Mouse (Mus musculus) hematopoietic stem cell, adult 5-6 weeks (primary cell): ENCODE data around the gene Smad6. TPM values are rescaled to one million over a fixed set of nuclear protein-coding genes. Genes with fewer than 3 reads are reported as not detected.

Source experiments
- ATAC-seq, 2 experiments: fragments of 125-278 bp in 1 of 2; replicated peaks in 1 of 2; 2 replicates each; pipeline ENCODE4 v1.8.0; 2016 to 2017; ENCODE audit warnings: inconsistent platforms in 2 of 2, mild to moderate bottlenecking in 2 of 2, moderate number of reproducible peaks in 2 of 2, low read depth in 1 of 2, moderate TSS enrichment in 1 of 2; ENCODE audit not compliant: low FRiP score in 2 of 2, poor library complexity in 2 of 2, severe bottlenecking in 2 of 2, insufficient read depth in 1 of 2, low TSS enrichment in 1 of 2
- total RNA-seq: library from RNA; stranded (forward); fragments of 172-1452, 232-1000 nt; gene quantifications from 2 replicates; pipeline ENCODE4 v1.2.3, GENCODE M21; 2017

Gene Smad6
- total RNA-seq, 1 experiment from 2014 or later = 3.9 TPM

- ATAC-seq = no peak
These were observed 22.7 kb downstream of the Smad6 start for GRCm38 (mm10) chr9:63999194-63999593.

DNA sequence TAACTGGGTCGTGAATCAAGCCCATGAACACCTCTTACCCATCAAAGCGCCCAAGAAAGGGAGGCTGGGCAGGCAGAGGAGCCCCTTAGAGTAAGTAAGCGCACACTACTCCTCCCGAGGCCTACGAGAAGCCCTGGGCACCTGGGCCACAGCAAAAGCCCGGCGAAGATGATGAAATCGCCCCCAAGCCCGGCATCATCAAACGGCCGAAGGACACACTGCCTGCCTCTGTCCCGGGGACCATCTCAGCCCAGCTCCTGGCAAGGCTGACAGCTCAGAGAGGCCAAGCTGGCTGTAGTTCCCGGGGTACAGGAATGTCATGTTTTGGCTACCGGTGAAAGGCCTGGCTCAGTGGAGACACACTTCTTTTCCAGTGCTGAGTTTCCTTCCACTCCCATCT lies 23.8 kb downstream of the Smad6 start:
- no peak for ATAC-seq

- ATAC-seq = no peak
These were observed 24.4 kb downstream of the Smad6 start for GRCm38 (mm10) chr9:63997439-63997838.

- ATAC-seq = no peak
These were observed 28.6 kb downstream of the Smad6 start for GRCm38 (mm10) chr9:63993256-63993655.

DNA sequence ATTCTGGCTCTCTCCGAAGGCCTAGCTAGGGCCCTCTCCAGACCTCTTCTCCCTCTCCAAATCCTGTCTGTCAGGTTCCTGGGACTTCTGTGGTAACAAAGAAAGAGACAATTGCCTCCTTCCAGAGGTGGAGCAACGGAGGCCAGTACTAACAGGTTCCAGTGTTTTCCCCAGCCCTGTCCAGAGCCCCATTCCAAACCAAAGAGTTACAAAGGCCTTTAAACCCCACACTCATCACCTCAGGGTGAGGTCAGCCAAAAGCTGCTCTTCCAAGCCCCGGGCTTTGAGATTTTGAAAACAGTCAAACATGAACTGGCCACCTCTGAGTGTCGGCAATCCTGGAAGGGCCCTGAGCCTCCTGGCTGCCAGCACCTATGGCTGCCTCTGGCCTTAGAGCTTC lies 29.1 kb downstream of the Smad6 start:
- no peak for ATAC-seq

GRCm38 (mm10) chr9:63991193-63991592 lies 30.7 kb downstream of the Smad6 start:
- no peak for ATAC-seq

DNA sequence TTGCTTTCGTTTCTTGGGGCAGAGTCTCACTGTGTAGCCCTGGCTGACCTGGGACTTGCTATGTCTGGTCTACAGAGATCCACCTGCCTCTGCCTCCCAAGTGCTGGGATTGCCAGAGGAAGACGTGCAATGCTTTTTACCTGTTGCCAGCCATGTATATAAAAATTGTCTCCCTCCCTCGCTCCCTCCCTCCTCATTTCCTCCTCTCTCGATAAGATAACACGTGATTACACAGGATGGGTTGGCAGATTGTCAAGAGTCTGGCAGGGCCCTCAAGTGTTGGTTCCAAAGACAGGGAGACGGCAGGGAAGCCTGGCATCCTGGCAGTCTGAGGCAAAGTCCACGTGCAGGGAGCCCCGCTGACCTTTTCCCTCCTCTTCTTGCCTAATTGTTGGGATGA lies 32.2 kb downstream of the Smad6 start:
- ATAC-seq = no peak

DNA sequence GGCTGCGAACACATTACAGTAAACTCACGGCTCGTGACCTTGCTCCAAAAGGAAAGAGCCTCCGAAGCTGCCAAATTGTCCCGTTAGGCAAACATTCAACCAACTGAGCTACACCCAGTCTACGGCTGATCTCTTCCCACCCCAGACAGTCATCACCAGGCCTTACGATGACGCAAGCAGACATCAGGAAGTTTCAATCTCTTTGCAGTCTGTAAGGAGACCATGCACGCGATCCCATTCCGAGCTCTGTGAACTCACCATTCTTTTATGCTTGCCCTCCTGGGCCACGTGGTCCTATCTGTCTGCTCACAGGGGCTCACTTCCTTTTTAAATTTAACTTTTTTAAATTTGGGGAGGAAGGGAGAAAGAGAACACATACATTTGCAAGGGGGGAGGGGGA lies 32.6 kb downstream of the Smad6 start:
- ATAC-seq = peak; percentile 37 to 57; a peak in 3 of 4 replicates

DNA sequence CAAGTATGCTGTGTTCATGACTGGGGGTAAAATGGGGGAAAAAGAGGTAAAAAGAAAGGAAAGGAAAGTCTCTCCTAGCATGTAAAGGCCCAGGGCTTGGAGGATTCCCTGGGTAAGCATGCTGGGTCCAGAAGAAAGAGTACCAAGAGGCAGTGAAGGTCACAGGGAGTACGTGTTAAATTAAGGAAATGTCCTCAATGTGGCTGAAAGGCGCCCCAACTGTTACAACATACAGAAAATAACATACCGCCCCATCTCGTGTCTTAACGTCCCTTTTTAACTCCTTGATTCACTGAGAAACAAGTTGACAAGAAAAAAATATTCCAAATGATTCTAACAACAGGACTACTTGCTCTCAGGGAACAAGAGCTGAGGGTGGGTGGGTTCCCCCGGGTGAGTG lies 36.7 kb downstream of the Smad6 start:
- ATAC-seq = no peak

GRCm38 (mm10) chr9:63982937-63983632 lies 38.8 kb downstream of the Smad6 start:
- no peak for ATAC-seq

DNA sequence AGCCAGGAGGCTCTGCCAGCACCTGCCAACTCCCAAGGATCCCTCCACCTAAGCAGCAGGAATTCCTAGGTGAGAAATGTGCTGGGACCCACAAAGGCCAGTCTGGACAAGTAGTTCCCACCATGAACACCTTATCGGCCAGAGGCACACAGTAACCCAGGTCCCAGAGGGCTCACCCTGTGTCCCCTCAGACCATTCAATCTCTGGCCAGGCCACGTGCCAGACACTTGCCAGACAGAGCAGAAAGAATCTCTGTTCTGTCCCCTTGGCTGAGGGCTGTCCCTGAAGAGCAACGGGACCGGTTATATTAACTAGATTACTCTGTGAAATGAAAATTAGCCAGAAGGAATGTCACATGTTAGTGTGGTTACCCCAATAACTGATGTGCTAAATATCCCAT lies 39.9 kb downstream of the Smad6 start:
- no peak for ATAC-seq

- ATAC-seq = no peak
These were observed 40.5 kb downstream of the Smad6 start for GRCm38 (mm10) chr9:63981371-63981770.

DNA sequence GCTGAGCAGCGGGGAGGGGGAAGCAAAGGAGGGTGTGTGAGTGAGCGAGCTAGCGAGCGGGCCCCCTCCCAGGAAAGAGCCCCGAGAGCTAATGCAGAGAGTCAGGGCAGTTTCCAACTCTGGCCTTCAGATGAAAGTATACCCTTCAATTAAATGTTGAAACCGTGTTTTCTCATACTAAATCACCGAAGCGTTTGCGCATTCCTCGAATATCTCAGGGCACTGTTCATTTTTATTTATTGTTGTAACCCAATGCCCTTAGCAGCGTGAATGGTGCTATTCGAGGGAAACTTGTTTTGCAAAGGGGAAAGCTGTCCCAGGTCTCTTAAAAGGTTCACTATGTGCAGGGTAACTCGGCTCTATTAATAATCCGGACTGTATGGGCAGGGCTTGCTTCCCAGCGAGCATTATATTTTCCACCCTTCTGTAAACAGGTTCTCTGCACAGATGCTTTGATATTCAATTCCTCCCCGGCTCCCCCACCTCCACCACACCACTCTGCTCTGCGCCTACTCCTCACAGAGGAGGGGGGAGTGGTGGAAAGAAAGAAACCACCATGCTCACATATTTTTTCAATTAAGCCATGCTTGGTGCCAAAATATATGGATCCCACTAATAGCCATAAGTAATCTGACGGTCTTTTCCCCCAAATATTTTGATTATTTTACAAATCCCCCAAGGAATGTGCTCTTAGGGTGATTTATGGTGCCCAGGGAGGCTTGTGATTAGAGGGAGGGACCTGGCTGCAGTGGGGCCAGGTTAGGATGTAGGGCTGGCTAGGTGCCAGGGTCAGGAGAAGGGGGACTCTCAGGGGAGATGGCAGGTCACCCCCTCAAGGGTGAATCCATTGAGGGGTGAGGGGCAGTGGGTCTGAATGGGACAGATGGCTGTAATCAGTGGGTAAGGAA lies 41.4 kb downstream of the Smad6 start:
- ATAC-seq = no peak

DNA sequence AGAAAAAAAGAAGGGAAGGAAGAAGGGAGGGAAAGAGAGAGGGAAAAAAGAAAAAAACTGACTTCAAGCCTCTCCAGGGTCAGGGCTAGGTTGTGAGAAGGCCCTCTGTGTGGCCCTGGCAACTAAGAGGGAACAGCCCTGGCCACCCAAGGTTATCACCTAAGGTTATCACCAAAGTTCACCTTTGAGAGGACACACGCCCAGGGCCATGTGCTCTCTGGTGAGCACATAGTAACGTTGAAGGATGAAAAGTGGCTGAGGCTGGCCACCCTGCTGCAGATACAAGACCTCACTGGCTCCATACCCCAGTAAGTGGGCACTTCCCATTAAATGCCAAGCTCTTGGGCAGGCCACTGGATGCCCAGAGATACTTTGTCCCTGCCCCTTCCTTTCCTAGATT lies 42.6 kb downstream of the Smad6 start:
- no peak for ATAC-seq

GRCm38 (mm10) chr9:63978682-63979081 lies 43.2 kb downstream of the Smad6 start:
- no peak for ATAC-seq

DNA sequence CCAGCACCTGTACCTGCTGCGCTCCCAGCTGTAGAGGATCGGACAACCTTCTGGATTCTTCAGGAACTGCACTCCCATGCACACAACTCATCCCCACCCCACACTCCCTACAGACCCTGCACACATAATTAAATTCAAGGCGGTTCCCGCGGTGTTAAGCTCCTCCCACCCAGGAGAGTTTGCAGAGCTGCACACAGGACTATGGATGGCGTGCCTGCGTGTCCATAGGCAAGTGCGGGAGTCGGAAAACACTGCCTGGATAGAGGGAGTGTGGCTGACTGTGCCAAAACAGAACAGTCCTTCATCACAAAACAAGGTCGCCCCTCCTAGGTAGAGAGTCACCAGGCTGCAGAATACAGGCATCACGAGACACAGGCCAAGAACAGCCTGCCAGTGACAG lies 45.9 kb downstream of the Smad6 start:
- no peak for ATAC-seq

- ATAC-seq = peak; percentile 72 to 84
These were observed 47.4 kb downstream of the Smad6 start for GRCm38 (mm10) chr9:63974258-63975023.

DNA sequence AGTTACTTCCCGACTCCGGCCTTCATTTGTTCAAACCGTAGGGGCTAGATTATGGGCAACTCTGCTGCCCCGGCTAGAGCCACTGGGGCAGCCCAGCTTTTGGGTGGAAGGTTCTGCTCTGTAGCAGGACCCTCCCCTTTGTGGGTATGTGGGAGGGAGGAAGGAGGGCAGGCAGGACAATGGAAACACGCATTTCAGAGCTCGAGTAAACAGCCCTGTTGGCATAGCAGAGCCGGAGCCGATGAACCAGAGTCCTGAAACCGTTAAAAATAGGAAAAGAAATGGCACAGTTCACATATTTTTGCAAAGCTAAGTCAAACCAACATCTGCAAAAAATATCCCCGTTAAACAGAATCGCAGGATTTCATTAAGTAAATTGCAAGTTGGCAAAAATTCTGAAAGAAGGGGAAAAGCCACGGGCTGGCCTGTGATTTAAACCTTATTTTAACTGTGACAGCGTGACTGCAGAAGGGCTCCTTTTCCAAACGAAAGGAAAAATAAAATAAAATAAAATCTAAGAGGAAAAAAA lies 48.1 kb downstream of the Smad6 start:
- no peak for ATAC-seq
